Comparison of ENCODE assay signal across 1 mouse cellular context in the genomic region with DNA sequence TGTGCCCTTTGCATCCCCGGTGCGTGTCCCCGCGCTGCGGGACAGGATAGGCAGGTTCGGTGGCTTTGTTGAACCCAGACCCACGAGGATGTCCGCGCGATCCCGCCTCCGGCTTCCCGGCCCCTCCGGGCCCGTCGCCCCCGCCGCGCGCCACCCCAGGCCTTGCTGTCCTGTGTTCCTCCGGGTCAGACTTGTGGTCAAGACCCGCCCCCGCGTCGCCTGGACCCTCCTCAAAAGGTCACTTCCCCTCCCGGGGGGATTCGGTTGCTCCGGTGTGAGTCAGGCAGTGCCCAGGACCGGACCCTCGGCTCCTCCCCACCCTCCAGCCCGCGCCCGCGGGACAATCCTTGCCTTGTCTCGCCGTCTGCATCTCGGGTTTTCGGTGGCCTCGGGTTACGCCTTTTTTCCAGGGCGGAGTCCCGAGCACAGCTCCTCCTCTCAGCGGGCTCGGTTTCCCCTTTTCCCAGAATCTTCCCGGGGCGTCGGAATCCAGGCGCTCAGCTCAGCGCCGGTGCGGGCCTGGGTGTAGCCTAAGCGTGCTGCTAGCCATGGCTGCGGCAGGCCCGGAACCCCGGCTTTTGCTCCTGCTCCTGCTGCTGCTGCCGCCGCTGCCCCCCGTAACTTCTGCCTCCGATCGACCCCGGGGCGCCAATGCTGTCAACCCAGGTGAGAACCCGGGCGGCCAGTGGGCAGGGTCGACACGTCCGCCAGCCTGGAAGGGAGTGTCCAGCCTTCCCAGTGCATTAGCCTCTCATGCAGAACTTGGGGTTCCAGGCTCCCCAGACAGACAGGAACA.
TF ChIP-seq lines count a peak whose summit lies in the region.

No protein-coding gene starts in this region.

TF ChIP-seq in myocyte, 11 proteins besides CTCF, POLR2A, EP300 and RAD21:
- TF ChIP-seq USF1 (IDR thresholded peaks at IDR 0.05; ENCODE audit: low read depth) (no peak), POLR2AphosphoS2 (IDR thresholded peaks at IDR 0.05; ENCODE audit: insufficient read length, low read depth) (peak; percentile 54)
